Mouse (Mus musculus) gastrocnemius, adult 2 months (tissue): ENCODE data around the gene Lmna. TPM values are rescaled to one million over a fixed set of nuclear protein-coding genes. Genes with fewer than 3 reads are reported as not detected.

Experiments
- DNase-seq: peaks from one replicate; pipeline ENCODE4 v3.0.0; 2022
- H3K27ac ChIP-seq: fragments of 200-600 bp; 2 replicates; pipeline ENCODE4 v1.8.1; 2022; ENCODE audit warnings: mild to moderate bottlenecking
- H3K4me3 ChIP-seq: fragments of 200-600 bp; 2 replicates; pipeline ENCODE4 v1.8.1; 2022; ENCODE audit warnings: mild to moderate bottlenecking, moderate library complexity
- CTCF ChIP-seq: fragments of 200-600 bp; IDR thresholded peaks from 2 replicates; pipeline ENCODE4 v1.8.1; 2022; ENCODE audit warnings: antibody characterized with exemption, mild to moderate bottlenecking, moderate library complexity
- intact Hi-C: fragments of 180-260 bp; cut with DNase I; formaldehyde crosslinking; loops from one replicate; pipeline ENCODE4 v1.15.1; 2025
- total RNA-seq, 2 experiments: library from RNA; stranded (reverse); gene quantifications; 2 replicates each; pipeline ENCODE4 v1.2.3; 2021

Lmna gene
- total RNA-seq, 2 experiments from 2014 or later, result 67.5 to 82.5 TPM

DNA sequence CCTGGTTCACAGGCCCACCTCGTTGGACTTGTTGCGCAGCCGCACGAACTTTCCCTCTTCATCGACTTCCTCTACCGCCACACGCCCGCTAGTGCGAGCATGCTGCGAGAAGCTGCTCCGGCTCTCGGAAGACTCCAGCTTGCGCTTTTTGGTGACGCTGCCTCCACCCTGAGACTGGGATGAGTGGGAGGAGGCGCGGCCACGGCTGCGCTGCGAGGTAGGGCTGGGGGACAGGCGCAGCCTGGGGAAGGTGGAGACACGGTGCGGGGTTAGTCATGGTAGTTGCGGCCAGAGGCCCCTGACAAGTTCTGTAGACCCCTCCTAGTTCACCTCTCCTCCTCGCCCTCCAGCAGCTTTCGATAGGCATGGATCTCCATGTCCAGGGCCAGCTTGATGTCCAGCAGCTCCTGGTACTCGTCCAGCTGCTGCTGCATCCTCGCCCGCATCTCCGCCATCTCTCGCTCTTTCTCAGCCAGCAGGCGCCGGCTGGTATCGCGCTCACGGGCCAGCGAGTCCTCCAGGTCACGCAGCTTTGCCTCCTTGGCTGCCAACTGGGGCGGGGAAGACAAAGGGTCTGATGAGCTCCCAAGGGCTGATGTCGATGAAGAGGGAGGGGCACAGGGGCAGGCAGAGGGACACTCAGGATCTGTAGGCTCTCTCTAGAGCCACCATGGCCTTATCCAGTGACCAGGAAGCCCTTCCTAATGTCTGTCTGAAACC, 25.0 kb downstream of the Lmna start:
- intact Hi-C loops, result loop anchor here (1.0 kb wide), 1 partner anchor 42 kb away; no protein-coding TSS in a partner anchor

DNA sequence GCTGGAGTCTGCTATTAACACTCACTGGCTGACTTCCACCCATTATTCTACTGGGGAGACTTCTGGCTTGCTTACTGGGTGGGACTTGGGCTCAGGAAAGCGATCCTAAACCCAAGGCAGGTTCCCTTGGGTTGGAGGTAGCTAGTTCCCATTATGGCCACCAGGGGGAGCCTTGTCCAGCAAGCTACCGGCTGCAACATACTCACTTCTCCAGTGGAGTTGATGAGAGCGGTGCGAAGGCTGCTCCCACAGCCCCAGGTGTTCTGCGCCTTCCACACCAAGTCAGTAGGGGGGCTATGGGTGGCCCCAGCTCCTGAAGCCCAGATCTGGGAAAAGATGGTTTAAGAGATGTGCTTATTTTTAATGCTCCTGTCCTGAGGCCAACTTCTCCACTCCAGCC, 26.1 kb downstream of the Lmna start:
- Histone ChIP-seq H3K27ac (no peak overlapping the region), H3K4me3 (no peak overlapping the region)
- intact Hi-C loops, result loop anchor here (1.0 kb wide), 2 partner anchors 39 to 43 kb away; no protein-coding TSS in a partner anchor
- peak; percentile 82 for DNase-seq
- TF ChIP-seq CTCF, result peak; percentile 97; the same call in 1 of the 2 replicates

More for the DNA sequence above, 25.0 kb downstream of the Lmna start:
- Histone ChIP-seq H3K4me3 (no peak overlapping the region), H3K27ac (no peak overlapping the region)
- DNase-seq, result no peak
- TF ChIP-seq CTCF, result no peak

DNA sequence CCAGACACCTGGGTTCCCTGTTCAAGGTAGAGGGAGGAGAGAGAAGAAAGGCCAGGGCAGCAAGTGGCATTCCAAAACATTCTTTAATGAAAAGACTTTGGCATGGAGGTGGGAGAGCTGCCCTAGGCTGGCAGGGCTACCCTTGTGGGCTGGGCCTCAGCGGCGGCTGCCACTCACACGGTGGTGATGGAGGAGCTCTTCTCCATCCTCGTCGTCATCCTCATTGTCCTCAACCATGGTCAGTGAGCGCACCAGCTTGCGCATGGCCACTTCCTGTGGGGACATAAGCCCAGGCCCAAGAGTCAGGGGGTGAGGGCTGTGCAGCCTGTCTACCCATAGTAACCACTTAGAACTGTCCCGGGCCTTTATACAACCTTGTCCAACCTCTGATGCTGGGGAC, 26.6 kb downstream of the Lmna start:
- no peak for DNase-seq
- intact Hi-C loops, result loop anchor here (1.0 kb wide), 1 partner anchor 39 kb away; no protein-coding TSS in a partner anchor
- no peak for TF ChIP-seq CTCF
- no peak overlapping the region for H3K4me3 ChIP-seq
- H3K27ac ChIP-seq, result no peak overlapping the region

DNA sequence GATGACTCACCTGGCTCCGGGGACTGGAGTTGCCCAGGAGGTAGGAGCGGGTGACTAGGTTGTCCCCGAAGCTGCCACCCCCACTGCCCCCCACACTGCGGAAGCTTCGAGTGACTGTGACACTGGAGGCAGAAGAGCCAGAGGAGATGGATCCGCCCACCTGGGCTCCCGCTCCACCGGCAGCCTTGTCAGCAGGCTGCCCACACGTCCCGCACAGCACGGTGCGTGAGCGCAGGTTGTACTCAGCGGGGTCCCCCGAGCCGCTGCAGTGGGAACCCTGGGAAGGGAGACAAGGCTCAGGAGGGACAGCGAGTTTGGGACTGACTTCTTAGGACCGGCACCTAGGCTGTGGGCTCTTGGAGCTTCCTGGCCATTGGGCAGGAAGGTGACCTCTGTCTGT, 27.4 kb downstream of the Lmna start:
- Histone ChIP-seq H3K27ac (no peak overlapping the region), H3K4me3 (no peak overlapping the region)
- TF ChIP-seq CTCF, result no peak
- intact Hi-C loops, result no loop called here
- no peak for DNase-seq

DNA sequence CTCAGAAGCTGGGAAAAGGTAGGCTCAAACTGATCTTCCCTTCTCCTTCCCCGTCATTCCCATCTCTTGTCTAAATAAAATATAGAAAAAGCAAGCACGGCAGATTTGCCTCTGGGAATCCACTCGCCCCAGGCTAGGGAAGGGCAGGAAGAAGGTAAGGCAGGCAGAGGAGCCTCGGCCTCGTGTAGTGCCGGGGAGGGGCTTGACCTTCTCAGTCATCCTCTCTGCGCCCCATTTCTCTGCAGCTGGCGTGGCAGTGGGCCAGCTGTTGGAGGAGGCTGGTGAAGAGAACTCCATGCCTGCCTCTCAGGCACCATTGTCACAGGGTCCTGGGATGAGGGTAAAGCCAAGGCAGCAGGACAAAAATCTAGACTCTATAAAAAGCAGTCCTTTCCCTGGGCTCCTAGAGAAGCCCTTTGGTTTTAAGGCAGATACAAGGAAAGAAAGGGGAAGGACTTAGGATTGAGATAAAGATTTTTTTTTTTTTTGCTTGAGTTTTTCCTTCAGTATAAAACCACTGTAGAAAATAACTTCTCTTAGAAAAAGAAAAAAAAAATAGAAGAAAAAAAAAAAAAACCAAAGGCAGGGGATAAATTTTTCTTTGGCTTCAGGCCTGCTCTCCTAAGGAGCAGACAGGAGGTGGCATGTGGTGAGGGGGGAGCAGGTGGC, 28.2 kb downstream of the Lmna start:
- peak; percentile 14 for DNase-seq
- Histone ChIP-seq H3K27ac (no peak overlapping the region), H3K4me3 (no peak overlapping the region)
- no peak for TF ChIP-seq CTCF
- intact Hi-C loops, result no loop called here

DNA sequence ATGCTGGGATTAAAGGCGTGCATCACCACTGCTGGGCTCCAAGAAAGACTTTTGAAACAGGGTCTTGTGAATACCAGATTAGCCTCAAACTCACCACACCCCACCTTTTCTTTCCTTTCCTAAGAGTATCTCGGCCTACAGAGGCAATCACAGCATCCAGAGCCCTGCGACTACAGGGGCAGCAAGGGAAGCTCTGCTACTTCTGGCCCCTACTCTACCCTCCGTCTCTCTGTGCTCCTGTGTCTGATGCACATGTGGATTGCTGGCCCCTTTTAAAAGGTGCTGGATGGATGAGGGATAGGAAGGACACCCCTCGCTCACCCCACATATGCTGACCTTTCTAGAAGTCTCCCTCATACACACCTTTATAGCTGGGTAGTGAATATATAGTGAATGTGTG, 29.1 kb downstream of the Lmna start:
- intact Hi-C loops, result no loop called here
- no peak for DNase-seq
- no peak overlapping the region for H3K4me3 ChIP-seq
- no peak for TF ChIP-seq CTCF
- H3K27ac ChIP-seq, result no peak overlapping the region

DNA sequence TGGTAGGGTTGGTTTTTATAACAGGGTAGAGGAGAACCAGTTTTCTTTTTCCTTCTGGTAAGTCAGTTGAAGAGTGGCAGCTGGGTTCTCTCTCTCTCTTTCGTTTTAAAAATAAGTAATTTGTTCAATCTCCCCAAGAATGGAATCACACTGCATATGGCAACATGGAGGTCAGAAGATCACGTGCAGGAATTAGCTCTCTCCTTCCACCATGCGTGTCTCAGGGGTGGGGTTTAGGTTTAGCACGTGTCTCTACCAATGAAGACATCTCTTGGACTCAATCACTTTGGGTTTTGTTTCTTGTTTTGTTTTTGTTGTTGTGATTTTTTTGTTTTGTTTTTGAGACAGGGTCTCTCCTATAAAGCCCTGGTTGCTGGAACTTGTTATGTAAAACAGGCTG, 29.9 kb downstream of the Lmna start:
- intact Hi-C loops, result no loop called here

DNA sequence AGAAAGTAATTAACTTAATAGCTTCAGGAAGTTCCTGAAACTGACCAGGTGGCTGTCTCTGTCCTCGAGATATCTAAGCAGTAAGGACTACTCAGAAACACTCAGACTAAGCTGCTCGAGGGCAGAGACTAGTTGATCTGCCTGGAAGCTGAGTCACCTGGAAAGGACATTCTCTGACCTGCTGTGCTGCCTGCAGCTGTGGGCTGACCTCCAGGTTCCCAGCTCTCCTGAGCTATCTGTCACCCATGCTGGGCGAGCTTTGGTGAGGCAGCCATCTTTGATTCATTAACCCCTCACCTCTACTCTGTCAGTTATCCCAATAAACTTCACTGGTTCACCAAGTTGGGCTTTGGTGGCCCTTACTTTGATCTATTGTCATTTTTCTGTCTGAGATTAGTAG, 30.6 kb downstream of the Lmna start:
- intact Hi-C loops, result no loop called here
- TF ChIP-seq CTCF, result no peak
- Histone ChIP-seq H3K27ac (no peak overlapping the region), H3K4me3 (no peak overlapping the region)
- no peak for DNase-seq

More for the DNA sequence above, 29.9 kb downstream of the Lmna start:
- Histone ChIP-seq H3K27ac (no peak overlapping the region), H3K4me3 (no peak overlapping the region)
- DNase-seq, result no peak
- TF ChIP-seq CTCF, result no peak

DNA sequence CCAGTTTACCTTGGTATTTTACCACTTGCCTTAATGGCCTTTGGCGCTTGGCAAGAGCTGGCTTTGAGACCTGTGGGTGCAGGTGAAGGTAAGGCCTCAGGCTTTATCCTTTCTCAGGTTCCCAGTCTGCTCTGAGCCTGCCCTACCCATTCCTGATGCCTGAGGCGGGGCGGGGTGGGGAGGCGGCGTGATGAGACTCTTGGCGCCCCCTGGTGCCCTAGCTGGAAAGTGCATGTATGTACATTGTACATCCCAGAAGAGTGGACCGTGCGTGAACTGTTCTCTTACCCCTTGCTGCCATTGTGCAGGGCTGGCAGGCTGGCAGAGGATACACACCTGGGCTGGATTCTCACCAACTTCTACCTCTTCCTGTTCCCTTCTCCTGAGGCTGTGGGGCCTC, 32.0 kb downstream of the Lmna start:
- TF ChIP-seq CTCF, result no peak; the same call in 1 of the 2 replicates
- intact Hi-C loops, result no loop called here

DNA sequence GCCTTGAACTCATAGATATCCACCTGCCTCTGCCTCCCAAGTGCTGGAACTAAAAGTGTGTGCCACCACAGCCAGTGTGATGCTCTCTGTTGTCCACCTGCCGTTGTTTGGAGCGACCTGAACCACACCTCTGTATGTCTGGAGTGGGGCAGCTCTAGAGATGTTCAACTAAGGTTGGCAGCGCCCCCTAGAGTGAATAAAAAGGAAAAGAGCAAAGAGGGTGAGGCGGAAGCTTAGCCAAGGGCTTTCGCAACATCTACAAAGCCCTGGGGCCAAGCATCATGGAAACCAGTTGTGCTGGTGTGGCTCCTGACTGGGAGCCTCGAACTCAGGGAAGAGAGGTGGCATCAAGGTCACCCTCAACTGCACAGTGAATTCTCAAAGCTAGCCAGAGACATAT, 33.4 kb downstream of the Lmna start:
- intact Hi-C loops, result no loop called here
- DNase-seq, result no peak
- no peak overlapping the region for H3K27ac ChIP-seq
- H3K4me3 ChIP-seq, result no peak overlapping the region
- peak; percentile 2; the same call in 1 of the 2 replicates for TF ChIP-seq CTCF

More for the DNA sequence above, 32.0 kb downstream of the Lmna start:
- no peak overlapping the region for H3K4me3 ChIP-seq
- H3K27ac ChIP-seq, result no peak overlapping the region
- peak; percentile 86 for DNase-seq

DNA sequence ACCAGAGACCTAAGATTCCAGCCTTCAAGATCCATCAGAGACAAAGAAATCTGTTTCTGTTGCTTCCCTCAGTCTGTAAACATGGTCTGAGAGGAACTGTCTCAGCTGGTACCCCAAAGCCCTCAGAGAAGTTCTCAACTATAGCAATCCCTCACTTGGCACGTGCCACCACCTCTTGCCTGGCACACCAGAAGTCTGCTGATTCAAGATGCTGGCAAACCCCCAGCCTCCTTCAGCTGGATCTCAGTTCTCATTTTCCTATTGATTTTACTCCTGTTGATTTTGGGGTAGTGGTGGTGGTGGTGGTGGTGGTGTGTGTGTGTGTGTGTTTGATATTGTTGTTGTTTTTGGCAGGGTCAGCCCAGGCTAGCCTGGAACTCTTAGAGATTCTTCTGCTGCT, 36.2 kb downstream of the Lmna start:
- H3K4me3 ChIP-seq, result no peak overlapping the region
- intact Hi-C loops, result no loop called here
- no peak overlapping the region for H3K27ac ChIP-seq
- DNase-seq, result no peak
- TF ChIP-seq CTCF, result no peak

DNA sequence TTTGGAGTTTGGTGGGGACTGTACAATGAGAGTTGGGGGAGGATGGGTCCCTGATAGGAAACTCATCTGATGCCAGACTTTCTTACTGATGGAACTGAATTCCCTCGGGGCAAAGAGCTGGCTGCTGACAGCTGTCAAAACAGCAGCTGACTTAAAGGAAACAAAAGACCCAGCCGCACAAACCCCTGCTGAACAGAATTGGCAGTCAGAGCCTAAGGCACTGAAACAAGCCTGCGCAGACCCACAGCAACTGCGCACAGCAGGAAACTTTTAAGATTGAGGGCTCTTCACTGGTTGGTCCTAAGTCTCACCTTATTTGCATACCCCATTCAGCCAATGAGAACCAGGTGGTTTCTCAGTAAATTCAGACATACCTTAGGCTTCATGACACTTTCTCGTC, 36.7 kb downstream of the Lmna start:
- no peak for TF ChIP-seq CTCF
- Histone ChIP-seq H3K4me3 (no peak overlapping the region), H3K27ac (no peak overlapping the region)
- intact Hi-C loops, result no loop called here
- no peak for DNase-seq

DNA sequence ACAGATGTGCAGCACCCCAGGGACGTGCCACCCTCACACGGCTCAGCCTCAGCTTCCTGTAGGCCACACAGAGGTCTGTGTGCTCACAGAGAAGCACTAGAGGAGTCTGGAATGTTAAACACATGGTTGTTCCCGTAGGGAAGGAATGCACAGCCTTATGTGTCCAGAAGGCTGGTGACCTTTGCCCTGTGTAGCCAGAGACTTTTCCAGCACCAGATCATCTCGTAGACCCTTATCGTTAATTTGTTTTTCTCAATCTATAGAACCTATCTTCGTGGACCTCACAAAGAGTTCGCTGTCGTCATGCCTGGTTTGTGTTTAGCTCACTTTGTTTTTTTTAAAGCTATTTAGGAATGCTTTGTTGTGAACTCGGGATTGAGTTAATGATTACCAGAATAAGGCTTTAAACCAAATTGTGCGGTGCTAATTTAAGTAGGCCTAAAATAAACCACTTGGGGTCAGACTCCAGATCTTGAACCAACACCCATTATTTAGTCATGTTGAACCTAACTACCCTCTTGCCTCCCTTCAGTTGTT, 38.7 kb downstream of the Lmna start:
- H3K4me3 ChIP-seq, result no peak overlapping the region
- intact Hi-C loops, result no loop called here
- no peak for TF ChIP-seq CTCF
- H3K27ac ChIP-seq, result no peak overlapping the region
- no peak for DNase-seq
